Mouse (Mus musculus) lung, postnatal 0 days (tissue): ENCODE measurements at regions not wholly inside any gene's neighbourhood (a gene's known extent, or its start where the extent isn't known, plus 50 kb on each side); places are given as distances from the start of the nearest gene placed in this dataset.

ENCODE experiments used
- CTCF ChIP-seq: IDR thresholded peaks from 2 replicates; pipeline ENCODE4 v1.5.1; 2016; ENCODE audit warnings: antibody characterized with exemption, mild to moderate bottlenecking
- EP300 ChIP-seq: IDR thresholded peaks from 2 replicates; pipeline ENCODE4 v1.6.1; 2016; ENCODE audit warnings: antibody characterized with exemption, mild to moderate bottlenecking, control low read depth

DNA sequence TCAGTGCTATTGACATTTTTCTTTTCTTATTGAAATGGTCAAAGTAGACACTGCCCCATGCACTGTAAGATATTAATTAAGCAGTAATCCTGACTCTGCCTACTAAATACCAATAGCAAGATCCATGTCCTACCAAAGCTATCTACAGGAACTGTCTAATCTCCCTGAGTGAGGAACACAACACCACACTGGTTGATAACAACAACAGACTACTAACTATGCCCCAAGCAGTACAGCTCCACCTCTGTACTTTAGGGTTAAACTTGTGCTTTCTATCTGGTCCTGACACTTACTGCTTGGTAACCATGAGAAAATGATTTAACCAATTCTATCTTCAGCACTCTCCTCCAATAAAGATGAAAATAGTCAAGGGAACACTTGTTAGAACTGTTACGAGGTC lies 157.1 kb downstream of the Gsdmc2 start:
- no peak for TF ChIP-seq EP300
- no peak for TF ChIP-seq CTCF
